Mouse (Mus musculus) erythroblast, embryonic 14.5 days (primary cell): ENCODE results near the gene Nes.

Experiments used
- GATA1 ChIP-seq: IDR thresholded peaks from 2 replicates; pipeline ENCODE4 v1.6.1; 2012; ENCODE audit warnings: low read length, inconsistent platforms, mixed read lengths
- TAL1 ChIP-seq: IDR thresholded peaks from 3 replicates; pipeline ENCODE4 v1.6.1; 2012; ENCODE audit warnings: low read length, inconsistent platforms, mixed read lengths

- TF ChIP-seq TAL1, result no peak
- no peak for TF ChIP-seq GATA1
These were observed 10.7 kb upstream of the Nes start for GRCm38 (mm10) chr3:87960191-87960585.
